Mouse (Mus musculus) cerebellum, adult (tissue): ENCODE measurements around the gene Eefsec.

Source experiments
- ATAC-seq: cut with Nextera tagmentation; 2 replicates; pipeline ENCODE4 v1.9.2; 2017; ENCODE audit warnings: mild to moderate bottlenecking, moderate library complexity, mixed read lengths; ENCODE audit not compliant: insufficient number of reproducible peaks, low FRiP score, low TSS enrichment

Gene Eefsec

DNA sequence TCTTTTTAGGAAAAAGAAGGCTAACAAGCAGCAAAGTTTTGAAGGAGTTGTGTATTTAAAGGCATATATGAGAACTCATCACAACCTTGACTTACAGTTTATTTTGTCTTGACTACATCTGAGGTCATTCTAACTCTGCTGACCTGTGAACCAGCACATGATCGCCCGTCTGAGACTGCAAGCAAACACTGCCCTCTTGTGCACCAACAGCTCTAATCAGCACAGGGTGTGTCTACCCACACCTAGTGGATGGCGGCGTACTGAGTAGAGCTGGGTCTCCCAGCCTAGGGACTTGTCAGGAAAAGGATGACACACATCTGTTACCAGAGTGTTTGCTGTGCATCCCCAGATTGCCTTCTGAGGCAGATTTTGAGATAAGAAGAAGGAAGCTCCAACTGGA lies 15.1 kb downstream of the Eefsec start:
- no peak for ATAC-seq

DNA sequence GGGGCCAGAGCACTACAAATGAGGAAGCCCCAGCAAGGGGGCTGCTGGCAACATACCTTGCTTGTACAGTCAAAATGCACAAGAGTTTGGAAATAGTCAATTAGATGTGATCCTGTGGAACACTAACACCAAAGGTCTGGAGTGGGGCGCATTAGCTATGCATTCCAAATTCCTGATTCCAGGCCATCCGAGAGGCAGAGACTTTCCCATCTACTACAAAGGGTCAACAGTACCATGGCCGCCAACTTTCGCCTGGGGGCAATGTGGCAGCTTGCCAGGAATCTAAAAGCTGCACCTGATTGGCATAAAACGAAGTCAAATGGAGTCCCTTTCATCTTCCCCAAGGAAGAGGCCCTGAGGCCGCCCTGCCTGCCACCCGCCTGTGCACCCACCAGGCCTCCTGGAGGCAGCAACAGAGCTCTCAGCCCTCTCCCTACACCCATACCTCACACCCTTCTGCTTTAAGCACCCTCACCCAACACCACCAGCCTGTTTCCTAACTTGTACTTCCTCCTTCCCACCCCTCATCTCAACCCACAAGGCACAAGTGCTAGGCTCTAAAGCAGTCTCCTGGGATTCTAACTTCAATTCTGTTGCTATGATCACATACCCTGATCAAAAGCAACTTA lies 30.1 kb downstream of the Eefsec start:
- ATAC-seq = no peak

DNA sequence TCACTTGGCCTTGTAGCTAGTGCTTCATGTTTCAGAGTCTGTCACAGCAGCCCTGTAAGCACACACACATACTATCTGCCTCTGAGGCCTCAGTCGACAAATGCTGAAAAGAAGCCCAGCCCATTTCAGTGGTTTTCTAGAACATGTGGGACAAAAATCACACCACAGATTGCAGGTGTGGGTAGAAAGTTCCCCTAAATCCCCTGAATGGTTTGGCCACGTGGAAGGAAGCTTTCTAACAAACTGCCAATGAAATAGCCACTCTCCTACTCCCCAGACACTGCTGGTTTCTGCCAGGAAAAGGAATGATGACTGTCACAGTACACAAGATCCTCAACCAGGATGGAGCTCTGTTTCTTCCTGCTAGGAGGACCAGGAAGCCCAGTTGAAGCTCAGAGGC lies 33.7 kb downstream of the Eefsec start:
- ATAC-seq = no peak

DNA sequence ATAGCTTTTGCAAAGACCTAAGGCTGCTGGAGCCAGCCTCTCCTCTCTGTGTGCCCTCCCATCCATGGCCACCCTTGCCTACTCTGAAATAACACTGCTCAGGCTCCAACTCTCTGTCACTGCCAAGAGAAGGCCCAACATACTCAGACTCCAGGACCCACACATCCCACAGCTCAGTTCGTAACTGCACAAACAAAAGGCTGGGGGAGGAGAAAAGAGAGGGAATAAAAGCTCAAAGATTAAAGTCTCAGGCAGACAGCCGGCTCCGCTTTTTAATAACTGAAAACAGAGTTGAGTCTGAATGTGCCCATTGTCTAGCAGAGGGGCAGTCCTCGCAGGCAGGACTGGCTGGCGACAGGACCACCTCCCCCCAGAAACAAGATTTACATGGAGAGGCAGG lies 36.8 kb downstream of the Eefsec start:
- ATAC-seq = no peak

DNA sequence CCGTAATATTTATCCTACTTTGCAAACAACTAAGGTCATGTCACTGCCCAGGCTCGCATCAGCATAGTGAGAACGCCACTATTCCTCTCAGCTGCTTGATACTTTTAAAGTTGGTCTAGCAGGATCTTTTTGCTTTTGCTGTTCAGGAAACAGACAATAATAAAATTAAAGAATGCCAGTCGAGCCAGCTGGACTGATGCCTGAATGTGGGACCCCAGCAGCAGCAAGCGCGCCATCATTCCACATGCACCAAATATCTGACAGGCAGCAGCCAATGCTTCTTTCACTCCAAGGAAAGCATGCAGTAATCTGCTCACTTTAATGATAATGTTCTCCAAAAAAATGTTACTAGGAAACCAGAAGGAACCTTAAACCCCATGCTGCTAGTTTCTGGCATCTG lies 45.9 kb downstream of the Eefsec start:
- no peak for ATAC-seq

DNA sequence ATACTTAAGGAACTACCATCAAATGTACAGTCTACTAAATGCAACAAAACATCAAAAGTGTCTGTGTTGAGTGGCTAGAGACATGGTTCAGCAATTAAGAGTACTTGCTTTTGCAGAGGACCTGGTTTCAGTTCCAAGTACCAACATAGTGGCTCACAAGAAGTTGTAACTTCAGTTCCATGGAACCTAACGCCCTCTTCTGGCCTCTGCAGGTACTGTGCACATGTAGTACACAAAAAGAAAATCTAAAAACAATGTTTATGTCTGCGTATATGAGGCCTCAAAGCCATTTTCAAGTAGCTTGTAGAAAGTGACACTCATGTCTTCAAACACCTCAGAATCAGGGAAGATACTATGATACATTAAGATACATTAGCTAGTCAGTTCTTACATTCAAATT lies 48.4 kb downstream of the Eefsec start:
- ATAC-seq = no peak

DNA sequence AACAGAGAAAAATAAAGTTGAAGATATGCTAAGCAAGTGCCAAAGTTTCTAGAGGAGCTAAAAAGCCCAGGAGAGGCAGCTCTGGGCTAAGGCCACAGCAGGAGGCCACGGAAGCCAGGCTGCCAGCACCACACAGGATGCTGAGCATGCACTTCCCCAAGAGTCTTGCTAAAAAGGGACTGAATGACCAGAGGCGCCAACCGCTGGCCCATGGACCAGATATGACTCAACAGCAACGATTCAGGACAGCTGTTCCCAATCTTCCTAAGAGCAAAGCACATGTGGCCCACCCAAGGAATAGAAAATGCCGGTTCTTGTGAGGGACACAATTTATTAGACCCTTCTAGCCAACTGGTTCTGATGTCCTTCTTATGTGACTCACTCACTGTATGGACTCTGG lies 57.4 kb downstream of the Eefsec start:
- no peak for ATAC-seq

DNA sequence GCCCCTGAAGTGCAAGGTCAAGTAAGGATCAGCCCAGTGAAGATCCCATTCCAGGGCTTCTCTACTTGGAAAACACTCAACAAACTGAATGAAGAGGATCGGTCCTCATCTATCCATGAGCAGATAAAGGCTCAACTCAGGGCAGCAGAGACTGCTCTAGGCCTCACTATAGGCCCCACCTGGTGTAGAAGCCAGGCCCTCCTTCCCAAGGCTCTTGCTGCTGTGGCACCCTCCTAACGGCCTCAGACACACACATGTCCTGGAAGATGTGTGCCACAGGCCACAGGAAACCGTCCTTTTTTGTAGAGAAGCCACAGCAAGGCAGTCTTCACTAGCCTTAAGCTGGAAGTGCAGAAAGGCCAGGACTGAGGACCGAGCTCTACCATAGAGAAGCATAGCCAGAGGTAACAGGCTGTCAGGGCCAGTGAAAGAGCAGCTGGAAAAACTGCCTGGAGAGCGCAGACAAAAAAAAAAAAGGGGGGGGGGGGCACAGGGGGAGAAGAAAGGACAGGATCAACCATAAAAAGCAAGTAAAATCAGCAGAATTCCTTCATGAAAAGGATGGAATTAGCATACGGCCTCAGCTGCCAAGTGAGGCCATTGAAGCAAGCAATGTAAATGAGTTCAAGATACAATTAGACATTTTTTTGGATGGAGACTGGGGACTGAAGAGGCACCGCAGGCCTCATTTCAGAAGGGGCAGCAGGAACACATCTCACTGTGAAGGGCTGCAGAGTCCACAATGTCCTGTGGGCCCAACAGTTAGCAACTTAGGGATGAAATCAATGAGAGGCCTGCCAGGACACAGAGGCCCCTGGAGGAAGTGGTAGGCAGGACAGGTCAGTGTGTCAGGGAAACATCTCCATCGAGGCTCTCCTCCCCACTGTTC lies 58.3 kb downstream of the Eefsec start:
- ATAC-seq = no peak

DNA sequence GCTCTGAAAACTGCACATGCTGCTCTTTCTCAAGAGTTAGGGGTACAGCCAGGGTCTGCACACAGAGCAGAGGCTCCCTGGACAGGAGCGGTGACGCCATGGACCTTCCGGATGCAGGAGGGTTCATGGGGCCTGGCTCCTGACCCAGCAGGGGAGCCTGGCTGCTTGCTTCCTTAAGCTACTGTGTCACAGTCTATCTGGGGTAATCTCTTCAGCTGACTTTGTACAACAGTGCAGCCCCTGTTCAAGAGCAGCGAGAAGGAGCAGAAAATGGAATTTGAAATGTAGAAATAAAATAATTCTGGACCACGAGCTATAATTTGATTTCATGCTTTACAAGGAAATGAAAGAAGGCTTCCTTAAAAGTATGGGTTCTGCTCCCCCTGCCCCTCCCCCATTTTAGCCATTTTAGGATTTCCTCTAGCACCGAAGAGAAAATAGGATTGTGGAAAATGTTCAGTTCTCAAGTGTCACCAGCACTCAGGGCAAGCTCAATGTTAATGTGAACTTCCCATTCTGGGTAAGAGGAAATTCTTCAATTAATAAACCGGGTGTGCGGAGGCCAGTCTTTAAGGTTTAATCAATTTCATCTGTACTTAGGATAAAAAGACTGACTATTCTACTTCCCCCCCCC lies 61.8 kb downstream of the Eefsec start:
- no peak for ATAC-seq

DNA sequence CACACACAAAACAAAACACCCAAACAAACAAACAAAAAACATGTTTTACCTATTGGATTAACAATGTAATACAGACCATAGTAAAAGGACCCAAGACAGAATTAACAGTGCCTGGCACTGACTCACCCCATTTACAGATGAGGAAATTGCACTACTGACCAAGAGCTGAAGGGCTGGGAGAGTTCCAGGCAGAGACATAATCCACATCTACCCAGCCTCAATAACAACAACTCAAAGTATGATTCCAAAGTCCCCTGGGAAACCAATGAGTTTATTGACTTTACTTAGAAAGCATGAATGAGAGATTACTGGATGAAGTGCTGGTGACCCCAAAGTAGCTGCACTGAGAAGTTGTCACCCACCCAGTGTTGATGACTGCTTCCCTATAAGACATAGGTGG lies 62.6 kb downstream of the Eefsec start:
- no peak for ATAC-seq

DNA sequence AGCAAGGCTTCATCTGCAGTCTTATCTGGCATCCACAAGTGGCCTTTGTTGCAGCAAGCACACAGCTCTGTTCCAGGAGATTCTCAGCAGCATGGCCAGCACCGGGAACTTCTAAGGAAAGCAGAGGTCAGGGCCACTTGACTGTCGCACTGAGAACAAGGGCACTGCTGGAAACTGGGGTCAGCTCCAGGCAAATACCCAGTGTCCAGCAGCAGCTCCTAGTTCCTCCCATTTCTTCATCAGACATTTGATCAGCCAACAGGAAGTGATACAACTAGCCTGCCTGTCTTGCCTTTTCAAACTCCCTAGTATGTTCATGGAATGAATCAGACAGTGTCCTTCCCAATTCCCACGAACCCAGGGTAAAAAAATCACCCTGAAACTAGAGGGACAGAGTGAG lies 66.6 kb downstream of the Eefsec start:
- ATAC-seq = no peak

DNA sequence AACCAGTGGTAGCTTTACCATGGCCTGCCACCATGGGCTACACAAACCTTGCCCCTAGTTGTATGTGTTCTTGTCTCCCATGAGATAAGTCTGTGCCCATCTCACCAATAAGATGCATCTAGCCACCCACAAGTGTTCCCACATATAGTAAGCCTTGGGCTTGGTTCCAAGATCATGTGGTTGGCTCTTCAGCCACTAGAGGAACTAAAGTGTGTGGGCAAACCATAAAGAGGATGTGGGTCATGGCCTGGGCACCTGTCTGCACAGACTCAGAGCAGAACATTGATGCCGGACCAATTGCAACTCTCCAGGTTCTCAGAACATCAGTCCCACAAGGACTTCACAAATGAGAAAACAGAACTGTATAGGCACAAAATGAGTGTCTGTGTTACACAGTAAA lies 67.5 kb downstream of the Eefsec start:
- ATAC-seq = no peak

DNA sequence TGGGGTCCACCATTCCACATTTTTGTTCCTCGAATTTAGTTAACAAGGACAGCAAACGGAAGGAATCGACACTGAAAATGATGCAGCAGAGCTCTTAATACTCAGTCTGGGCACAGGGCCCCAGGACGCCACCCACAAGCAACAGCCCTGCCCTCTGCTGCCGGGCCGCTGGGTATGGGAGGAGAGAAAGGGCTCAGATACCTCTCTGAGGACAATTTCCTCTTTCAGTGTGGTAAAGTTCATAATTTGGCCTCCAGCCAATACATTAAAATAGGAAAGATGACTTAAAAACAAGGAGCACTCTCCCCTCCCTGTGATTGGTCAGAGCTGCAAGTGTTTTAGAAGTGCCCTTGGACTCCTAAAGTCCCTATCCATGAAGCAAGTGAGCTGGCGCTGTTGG lies 72.1 kb downstream of the Eefsec start:
- no peak for ATAC-seq

DNA sequence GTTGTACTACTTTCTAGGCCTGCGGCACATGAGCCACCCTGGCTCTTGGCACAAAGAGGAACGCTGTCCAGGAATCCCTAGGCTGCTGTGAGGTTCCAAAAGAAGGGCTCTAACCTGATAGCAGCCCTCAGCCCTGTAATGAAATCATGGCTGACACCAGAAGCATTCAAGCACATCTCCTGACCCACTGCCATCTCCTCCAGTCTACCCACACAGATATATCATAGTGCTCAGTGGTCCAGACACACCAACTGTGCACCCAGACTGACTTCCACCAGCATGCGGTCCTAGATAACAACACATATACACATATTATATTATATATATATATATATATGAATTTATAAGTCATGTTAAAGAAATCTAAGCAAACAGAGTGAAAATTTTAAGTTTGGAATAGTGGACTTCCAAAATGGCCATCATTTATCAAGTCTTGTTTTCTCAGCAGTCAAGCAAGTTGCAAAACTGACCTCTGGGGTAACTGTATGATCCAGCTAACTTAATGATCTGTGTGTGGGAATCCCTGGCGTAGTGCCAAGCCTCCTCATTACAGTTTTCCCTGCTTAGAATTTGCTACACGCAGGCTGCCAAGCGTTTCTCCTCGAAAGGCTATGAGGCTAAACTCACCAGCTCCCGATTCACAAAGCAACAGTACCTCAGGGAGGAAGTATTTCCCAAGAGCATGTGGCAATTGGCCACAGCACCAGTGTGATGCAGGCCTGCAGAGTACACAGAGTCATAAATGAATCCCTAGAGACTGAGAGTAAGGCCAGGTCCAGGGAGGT lies 76.3 kb downstream of the Eefsec start:
- ATAC-seq = no peak

DNA sequence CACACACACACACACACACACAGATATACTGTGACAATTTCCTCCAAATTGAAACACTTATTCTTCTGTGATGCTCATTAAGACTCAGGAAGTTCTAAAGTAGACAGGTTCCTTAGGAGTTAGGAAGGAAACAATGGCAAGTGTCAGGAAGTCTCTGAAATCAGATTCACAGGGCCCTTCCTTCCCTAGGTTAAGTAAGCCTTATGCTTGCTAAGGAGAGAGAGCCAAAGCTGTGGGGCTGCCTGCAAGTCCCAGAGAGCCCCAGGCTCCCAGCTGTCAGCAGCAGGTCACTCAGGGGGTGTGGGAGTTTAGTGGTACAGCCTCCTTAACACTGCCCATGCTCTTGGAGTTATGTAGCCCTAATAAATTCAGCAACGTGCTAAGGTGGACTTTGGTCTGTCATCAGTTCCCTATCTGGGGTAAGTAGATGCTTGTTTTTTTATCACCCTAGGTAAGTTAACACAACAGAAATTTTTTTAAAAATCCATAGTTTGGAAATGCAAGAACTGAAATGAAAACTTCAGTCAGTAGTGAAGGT lies 82.8 kb downstream of the Eefsec start:
- no peak for ATAC-seq

DNA sequence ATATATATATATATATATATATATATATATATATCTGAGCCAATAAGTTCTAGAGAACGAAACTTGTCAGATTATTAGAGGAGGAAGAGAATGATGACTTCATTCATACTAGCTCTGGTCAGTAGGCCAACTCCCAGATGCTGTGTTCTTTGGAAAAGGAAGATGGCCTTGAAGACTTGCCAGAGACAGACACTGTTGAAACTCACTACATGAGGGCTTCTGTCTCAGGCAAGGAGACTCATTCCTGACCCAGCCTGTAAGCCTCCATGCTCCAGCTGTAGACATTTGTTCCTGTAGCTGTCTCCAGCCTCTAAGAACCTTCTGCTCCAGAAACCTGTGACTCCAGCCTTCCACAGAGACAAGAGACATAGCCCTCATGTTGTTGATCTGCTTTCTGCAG lies 85.2 kb downstream of the Eefsec start:
- ATAC-seq = no peak

DNA sequence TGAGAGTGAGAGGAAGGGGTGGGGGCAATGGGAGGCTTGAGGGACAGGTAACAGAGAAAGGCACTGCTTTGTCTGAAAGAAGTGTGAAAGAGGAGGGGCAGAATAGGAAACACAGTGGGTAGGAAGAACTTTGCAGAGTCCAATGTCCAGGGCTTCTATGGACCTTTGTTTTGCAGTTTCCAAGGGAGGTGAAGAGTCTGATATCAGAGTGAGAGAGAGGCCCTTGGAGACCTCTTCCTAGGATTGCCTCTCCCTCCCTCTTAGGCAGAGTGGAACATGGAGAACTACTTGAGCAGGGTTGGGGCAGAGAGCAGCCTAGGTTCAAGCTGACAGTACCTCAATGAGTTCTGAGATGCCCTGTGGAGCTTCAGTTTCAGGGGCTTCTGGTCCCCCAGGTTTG lies 88.1 kb downstream of the Eefsec start:
- ATAC-seq = no peak

DNA sequence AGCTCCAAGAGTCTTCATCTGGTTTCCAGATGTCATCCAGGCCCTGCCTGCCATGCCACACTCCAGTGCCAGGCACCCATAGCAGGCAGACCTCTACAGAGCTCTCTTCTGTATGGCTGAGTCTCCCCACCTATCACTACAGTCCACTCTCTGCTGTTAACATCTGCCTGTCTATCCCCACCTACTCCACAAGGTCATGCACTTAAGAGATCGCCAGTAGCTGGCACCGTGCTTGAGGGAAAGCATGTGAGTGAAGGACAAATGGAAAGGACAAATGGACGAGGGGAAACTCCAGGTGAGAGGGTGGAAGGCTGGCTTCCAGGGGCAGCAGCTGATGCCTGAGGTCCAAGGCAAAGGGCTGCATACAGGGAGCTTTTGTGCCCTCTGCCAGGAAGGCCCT lies 90.5 kb downstream of the Eefsec start:
- no peak for ATAC-seq

DNA sequence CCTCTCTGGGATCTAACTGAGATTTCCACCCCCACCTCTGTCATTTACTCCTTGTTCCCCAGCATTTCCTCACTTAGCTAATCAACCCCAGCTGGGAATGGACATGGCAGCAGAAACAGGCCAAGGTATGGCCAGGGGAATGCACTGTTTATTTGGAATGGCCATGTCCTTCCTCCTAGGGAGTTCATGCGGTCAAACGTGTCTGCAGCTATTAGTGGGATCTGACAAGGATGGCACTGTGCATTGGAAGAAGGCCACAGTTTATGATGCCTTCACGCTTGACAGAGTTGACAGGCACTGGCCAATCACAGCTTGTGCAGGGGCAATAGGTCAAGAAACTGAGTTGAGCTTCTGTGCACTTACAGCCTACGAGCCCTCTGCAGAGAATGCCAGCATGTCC lies 93.8 kb downstream of the Eefsec start:
- no peak; the same call in 1 of the 2 replicates for ATAC-seq

DNA sequence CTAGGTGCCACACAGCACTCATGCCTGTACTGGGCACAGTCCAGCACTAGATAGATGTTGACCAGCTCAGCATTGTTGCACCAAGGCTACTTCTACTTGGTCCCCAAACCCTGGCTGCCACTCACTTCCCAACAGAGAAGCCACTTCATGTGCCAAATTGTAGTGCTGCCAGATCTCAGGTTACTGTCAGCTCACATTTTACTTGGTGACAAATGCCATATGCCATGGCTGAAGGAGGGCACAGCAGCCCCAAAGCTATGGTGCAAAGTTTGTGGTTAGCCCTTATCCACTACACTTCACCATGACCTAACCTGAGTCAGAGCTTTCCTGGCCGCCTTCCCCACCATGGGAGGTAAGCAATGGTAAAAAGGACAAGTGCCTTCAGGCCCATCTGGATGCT lies 99.6 kb downstream of the Eefsec start:
- peak; percentile 47 for ATAC-seq

DNA sequence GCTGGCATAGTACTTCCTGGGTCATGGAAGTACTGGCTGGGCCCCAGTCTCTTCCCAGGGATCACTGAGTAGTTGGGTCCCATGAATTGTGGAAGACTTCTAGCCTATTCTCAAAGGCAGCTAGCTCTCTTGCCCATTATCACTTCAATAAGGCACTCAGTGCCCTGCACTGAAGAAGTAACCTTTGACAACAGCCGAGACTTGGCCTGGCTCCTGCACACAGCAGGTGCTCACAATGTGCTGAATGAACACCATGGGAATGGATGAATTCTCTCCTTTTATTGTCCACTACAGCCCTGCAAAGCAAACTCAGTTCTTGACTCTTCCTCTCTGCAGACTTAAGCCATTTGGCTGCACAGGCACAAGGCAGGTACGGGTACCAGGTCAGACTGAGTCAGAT lies 101.0 kb downstream of the Eefsec start:
- ATAC-seq = no peak
